Mouse (Mus musculus): Measurements from ENCODE around the gene Zfp710. TPM values are rescaled to one million over a fixed set of nuclear protein-coding genes. Genes with fewer than 3 reads are reported as not detected.

Zfp710 gene
- polyA plus RNA-seq, 1 experiment from 2014 or later: 25.7 TPM

DNA sequence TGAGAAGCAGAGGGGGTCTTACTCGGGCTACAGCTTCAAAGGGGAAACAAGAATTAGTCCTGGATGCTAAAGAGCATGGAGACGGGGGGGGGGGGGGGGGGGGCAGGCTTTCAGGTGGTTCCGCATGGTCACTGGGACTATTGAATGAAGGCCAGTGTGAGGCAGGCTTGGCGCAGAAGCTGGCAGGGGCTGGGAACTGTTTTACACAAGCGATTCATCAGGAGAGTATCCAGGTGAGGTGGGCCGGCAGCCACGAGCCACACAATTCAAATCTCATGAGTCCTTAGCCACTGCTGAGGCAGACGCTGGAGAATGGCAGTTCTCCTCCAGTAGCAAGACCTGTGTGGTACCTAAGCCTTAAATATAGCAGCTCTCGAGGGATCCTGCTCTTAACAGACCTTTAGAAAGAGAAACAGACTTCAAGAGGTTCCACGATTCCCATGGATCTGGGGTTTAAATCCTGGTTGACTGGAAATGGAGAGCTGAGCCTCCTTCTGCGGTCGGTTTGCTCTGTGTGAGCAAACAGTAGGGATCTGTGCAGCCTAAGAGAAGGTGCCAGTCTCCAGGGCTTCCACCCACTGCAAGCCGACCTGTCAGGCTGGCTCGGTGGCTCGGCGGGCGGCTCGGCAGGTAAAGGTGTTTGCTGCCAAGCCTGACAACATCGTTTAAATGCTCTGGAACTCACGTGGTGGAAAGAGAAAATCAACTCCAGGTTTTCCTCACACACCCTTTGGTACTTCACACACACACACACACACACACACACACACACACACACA lies 19.6 kb upstream of the Zfp710 start:
- Histone ChIP-seq H3K9me3 (ENCODE audit: control insufficient read depth, low read length) (no peaks in the 10 kb centered on the region), H3K36me3 (ENCODE audit: control insufficient read depth, insufficient read depth, low read length) (no peaks in the 10 kb centered on the region), H3K4me1 (ENCODE audit: control insufficient read depth, insufficient read depth, low read length) (no peaks in the 10 kb centered on the region), H3K4me2 (replicated peaks; ENCODE audit: low read depth, low read length) (no peak overlapping the region), H3K9ac (ENCODE audit: low read depth, low read length) (no peak overlapping the region), H3K27ac (ENCODE audit: low read depth, low read length) (no peak overlapping the region), H3K27me3 (ENCODE audit: control insufficient read depth, insufficient read depth, low read length) (no peaks in the 10 kb centered on the region; the same call in 1 of the 2 replicates), H3K4me3 (ENCODE audit: low read length) (no peak overlapping the region)
- WGBS: 60% methylated on average over 19 of the region's 20 CpGs
- ATAC-seq (ENCODE audit: low FRiP score, low TSS enrichment): no peak

DNA sequence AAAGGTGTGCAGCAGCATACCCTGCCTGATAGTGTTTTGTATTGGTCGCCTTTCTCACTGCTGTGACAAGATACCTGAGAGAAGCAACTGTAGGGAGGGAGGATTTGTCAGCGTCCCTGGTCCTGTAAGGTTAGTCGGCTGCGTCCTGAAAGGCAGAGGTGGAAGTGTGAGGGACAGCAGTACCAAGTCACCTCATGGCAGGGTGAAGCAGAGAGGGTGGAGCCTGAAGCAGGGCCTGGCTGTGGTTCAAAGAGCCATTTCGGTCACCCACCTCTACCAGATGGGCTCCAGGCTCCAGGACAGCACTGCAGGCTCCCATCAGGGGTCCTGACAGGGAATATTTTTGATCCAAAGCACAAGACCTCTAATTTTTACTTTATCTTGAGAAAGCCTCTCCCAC lies 13.9 kb upstream of the Zfp710 start:
- H3K9ac ChIP-seq (ENCODE audit: low read depth, low read length): no peak overlapping the region
- H3K27ac ChIP-seq (ENCODE audit: low read depth, low read length): no peak overlapping the region
- no peaks in the 10 kb centered on the region; the same call in 1 of the 2 replicates for H3K27me3 ChIP-seq (ENCODE audit: control insufficient read depth, insufficient read depth, low read length)
- no peaks in the 10 kb centered on the region for H3K4me1 ChIP-seq (ENCODE audit: control insufficient read depth, insufficient read depth, low read length)
- no peak overlapping the region for H3K4me2 ChIP-seq (replicated peaks; ENCODE audit: low read depth, low read length)
- H3K4me3 ChIP-seq (ENCODE audit: low read length): no peak overlapping the region
- WGBS: 72% methylated on average over 5 of the region's 5 CpGs
- H3K36me3 ChIP-seq (ENCODE audit: control insufficient read depth, insufficient read depth, low read length): no peaks in the 10 kb centered on the region
- no peaks in the 10 kb centered on the region for H3K9me3 ChIP-seq (ENCODE audit: control insufficient read depth, low read length)
- ATAC-seq (ENCODE audit: low FRiP score, low TSS enrichment): no peak

DNA sequence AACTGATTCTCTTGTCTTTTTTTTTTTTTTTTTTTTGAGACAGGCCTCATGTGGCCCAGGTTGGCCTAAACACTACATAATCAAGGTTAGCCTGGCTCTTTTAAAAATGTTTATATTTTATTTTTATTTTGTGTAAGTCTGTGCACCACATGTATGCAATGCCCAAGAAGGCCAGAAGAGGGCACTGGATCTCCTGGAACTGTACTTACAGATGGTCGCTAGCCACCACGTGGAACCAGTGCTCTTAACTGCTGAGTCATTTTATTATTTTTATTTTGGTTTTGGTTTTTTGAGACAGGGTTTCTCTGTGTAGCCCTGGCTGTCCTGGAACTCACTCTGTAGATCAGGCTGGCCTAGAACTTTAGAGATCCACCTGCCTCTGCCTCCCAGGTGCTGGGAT lies 13.1 kb upstream of the Zfp710 start:
- Histone ChIP-seq H3K4me1 (ENCODE audit: control insufficient read depth, insufficient read depth, low read length) (no peaks in the 10 kb centered on the region), H3K4me3 (ENCODE audit: low read length) (no peak overlapping the region), H3K9me3 (ENCODE audit: control insufficient read depth, low read length) (no peaks in the 10 kb centered on the region), H3K27me3 (ENCODE audit: control insufficient read depth, insufficient read depth, low read length) (no peaks in the 10 kb centered on the region), H3K4me2 (replicated peaks; ENCODE audit: low read depth, low read length) (no peak overlapping the region), H3K36me3 (ENCODE audit: control insufficient read depth, insufficient read depth, low read length) (no peaks in the 10 kb centered on the region), H3K27ac (ENCODE audit: low read depth, low read length) (no peak overlapping the region), H3K9ac (ENCODE audit: low read depth, low read length) (no peak overlapping the region)
- 55% methylated on average over 2 of the region's 2 CpGs for WGBS
- no peak for ATAC-seq (ENCODE audit: low FRiP score, low TSS enrichment)

DNA sequence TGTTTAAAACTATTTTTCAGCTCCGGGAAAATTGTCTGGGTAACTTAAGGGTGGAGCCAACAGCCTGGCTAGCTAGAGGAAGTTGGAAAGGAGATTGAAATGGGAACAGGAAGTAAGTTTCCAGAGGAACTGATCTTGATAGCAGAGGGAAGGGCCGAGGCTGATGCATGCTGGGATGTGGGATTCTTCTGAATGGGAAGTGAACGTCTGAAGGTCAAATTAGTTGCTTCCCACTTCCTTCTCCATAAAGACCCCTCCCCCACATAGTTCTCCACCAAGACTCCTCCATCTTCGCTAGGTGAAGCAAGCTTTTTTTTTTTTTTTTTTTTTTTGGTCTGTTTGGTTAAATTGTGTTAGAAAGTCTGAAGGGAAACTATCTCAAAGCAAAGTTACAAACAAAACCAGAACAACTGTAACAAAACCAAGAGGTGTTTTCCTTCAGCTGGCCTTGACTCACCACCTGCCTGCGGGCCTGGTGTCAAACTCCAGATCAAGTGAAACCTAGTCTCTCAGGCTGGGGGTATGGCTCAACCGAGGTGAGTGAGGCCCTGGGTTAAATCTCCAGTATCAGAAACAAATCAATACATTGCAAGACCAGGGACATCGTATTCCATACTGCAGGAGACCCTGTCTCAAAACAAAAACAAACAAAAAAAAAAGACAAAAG lies 10.6 kb upstream of the Zfp710 start:
- ATAC-seq (ENCODE audit: low FRiP score, low TSS enrichment): no peak
- Histone ChIP-seq H3K27ac (ENCODE audit: low read depth, low read length) (peak overlapping the region; percentile 2; the same call in 1 of the 2 replicates), H3K4me2 (replicated peaks; ENCODE audit: low read depth, low read length) (no peak overlapping the region), H3K9me3 (ENCODE audit: control insufficient read depth, low read length) (no peaks in the 10 kb centered on the region), H3K36me3 (ENCODE audit: control insufficient read depth, insufficient read depth, low read length) (no peaks in the 10 kb centered on the region), H3K9ac (ENCODE audit: low read depth, low read length) (no peak overlapping the region), H3K4me3 (ENCODE audit: low read length) (no peak overlapping the region), H3K27me3 (ENCODE audit: control insufficient read depth, insufficient read depth, low read length) (no peaks in the 10 kb centered on the region), H3K4me1 (ENCODE audit: control insufficient read depth, insufficient read depth, low read length) (no peaks in the 10 kb centered on the region)
- 60% methylated on average over 7 of the region's 7 CpGs for WGBS

DNA sequence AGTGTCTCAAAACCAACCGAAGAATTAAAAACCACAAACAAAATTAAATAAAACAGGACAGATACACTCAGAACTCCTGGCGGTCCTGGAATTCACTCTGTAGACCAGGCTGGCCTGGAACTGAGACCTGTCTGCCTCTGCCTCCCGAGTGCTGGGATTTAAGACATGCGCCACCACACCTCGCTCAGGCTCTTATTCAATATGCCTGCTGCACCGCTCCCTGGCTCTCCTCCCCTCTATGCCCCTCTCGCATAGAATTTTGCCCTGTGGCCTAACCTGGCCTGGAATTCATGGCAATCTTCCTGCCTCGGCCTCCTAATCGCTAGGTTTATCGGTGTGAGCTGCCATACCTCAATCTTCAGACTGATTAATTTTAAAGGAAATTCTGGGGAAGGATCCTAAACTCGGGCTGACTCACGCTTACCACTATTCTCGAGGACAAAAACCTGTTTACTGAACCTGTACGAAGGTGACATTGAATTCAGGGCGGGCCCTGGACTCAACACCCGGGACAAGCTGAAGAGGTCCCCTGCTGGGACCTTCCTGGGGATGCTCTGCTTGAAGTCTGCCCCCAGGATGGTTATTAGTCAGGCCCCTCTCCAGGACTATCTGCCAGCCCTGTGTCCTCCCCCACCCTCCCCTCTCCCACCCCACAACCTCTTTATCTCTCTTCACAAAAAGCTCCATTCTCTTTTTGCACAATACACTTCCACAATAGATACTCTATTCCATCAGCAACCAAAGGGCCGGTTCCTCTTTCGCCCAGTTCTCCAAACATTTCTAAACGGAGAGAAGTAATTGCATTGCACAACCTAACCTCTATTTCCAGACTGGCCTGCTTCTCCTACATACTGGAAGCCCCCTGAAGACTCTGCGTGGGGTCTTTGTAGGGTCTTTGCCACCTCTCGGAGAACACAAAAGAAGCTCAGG lies 9.5 kb upstream of the Zfp710 start:
- Histone ChIP-seq H3K36me3 (ENCODE audit: control insufficient read depth, insufficient read depth, low read length) (no peaks in the 10 kb centered on the region), H3K27ac (ENCODE audit: low read depth, low read length) (no peak overlapping the region), H3K4me2 (replicated peaks; ENCODE audit: low read depth, low read length) (no peak overlapping the region), H3K27me3 (ENCODE audit: control insufficient read depth, insufficient read depth, low read length) (no peaks in the 10 kb centered on the region), H3K9me3 (ENCODE audit: control insufficient read depth, low read length) (no peaks in the 10 kb centered on the region), H3K4me3 (ENCODE audit: low read length) (no peak overlapping the region), H3K4me1 (ENCODE audit: control insufficient read depth, insufficient read depth, low read length) (no peaks in the 10 kb centered on the region), H3K9ac (ENCODE audit: low read depth, low read length) (no peak overlapping the region)
- no peak for ATAC-seq (ENCODE audit: low FRiP score, low TSS enrichment)
- WGBS: 89% methylated on average over 21 of the region's 21 CpGs

DNA sequence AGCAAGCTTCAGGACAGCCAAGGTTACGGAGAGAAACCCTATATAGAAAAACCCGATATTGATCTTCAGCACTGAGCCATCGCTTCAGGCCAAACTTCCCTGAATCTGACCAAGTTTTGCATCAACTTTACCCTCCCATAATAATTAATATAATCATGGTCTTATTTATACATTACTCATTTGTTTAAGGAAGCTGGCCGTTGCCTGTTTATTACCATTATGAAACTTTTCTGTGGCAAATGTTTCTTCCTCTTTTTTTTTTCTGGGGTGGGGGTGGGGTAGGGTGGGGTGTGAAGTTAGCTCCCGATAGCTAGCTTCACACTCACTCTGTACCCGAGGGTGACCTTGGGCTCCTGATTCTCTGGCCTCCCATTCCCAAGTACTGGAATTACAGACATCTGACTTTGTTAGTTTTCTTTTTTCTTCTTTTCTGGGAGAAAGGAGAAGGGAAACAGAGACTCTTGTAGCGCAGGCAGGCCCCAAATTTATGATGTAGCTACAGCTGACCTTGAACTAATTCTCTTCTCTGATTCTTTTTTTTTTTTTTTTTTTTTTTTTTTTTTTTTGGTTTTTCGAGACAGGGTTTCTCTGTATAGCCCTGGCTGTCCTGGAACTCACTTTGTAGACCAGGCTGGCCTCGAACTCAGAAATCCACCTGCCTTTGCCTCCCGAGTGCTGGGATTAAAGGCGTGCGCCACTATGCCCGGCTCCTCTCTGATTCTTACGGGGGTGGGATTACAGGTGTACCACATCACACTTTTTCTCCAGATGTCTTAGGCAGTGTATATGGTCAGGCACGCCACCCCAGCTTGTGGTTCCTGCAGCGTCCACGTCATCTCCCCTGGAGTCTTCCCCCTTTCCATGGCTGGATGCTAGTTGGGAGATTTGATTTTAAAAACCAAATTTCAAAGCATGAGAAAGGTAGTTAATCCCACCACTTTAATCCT lies 5.8 kb upstream of the Zfp710 start:
- Histone ChIP-seq H3K9me3 (ENCODE audit: control insufficient read depth, low read length) (no peaks in the 10 kb centered on the region), H3K9ac (ENCODE audit: low read depth, low read length) (no peak overlapping the region)

DNA sequence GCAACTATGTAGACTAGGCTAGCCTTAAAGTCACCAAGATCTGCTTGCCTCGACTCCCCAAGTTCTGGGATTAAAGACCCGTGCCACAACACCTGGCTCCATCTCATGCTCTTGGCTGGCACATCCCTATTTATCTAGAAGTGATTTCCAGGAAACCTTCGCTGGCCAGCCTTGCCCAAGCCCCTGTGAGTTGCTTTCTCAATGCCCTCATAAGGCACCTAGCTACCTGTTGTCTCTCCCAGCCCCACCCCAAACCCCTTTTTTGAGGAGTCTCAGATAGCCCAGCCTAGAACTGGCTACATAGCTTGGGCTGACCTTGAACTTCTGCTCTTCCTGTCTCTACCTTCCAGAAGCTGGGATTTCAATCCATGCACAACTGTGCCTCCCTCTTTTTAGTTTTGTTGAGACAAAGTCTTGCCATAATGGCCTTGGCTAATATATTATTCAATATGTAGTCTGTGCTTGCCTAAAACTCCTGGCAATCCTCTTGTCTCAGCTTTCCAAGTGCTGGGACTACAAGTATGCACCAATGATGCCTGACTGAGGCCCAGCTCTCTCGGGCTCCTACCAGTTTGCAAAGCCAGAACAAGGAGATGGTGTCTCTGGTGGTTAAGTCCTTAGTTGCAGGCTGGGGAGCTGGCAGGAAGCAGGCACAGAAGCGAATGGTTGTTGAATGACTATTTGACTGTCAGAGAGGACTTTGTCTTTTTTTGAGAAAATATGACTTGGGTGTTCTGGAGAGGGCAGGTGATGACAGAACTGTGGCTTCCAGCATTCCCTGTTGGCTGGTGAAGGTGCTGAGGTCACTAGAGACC lies 786 bp upstream of the Zfp710 start:
- H3K9ac ChIP-seq (ENCODE audit: low read depth, low read length): peak overlapping the region; percentile 96; the same call in 1 of the 2 replicates

More for the DNA sequence above, 5.8 kb upstream of the Zfp710 start:
- Histone ChIP-seq H3K27ac (ENCODE audit: low read depth, low read length) (no peak overlapping the region), H3K4me3 (ENCODE audit: low read length) (no peak overlapping the region), H3K4me2 (replicated peaks; ENCODE audit: low read depth, low read length) (no peak overlapping the region), H3K36me3 (ENCODE audit: control insufficient read depth, insufficient read depth, low read length) (no peaks in the 10 kb centered on the region), H3K4me1 (ENCODE audit: control insufficient read depth, insufficient read depth, low read length) (no peaks in the 10 kb centered on the region; the same call in 1 of the 2 replicates), H3K27me3 (ENCODE audit: control insufficient read depth, insufficient read depth, low read length) (no peaks in the 10 kb centered on the region)
- WGBS: 70% methylated on average over 16 of the region's 17 CpGs
- ATAC-seq (ENCODE audit: low FRiP score, low TSS enrichment): no peak

More for the DNA sequence above, 786 bp upstream of the Zfp710 start:
- Histone ChIP-seq H3K4me3 (ENCODE audit: low read length) (no peak overlapping the region; the same call in 1 of the 2 replicates), H3K4me2 (replicated peaks; ENCODE audit: low read depth, low read length) (peak overlapping the region; percentile 90), H3K27me3 (ENCODE audit: control insufficient read depth, insufficient read depth, low read length) (no peaks in the 10 kb centered on the region), H3K27ac (ENCODE audit: low read depth, low read length) (peak overlapping the region; percentile 98; the same call in 1 of the 2 replicates), H3K9me3 (ENCODE audit: control insufficient read depth, low read length) (no peaks in the 10 kb centered on the region), H3K36me3 (ENCODE audit: control insufficient read depth, insufficient read depth, low read length) (no peaks in the 10 kb centered on the region), H3K4me1 (ENCODE audit: control insufficient read depth, insufficient read depth, low read length) (peaks cover 11% of the 10 kb centered on the region)
- ATAC-seq (ENCODE audit: low FRiP score, low TSS enrichment): no peak
- WGBS: 68% methylated on average over 5 of the region's 5 CpGs
